Mouse (Mus musculus): ENCODE data around the gene Acvr1b. TPM values are rescaled to one million over a fixed set of nuclear protein-coding genes. Genes with fewer than 3 reads are reported as not detected.
A peak's percentile ranks its signal among the peaks of the same experiment; 100 is the strongest.

Gene Acvr1b
- 100 to 1,000 TPM; 110 to 118 TPM for total RNA-seq (2021)

DNA sequence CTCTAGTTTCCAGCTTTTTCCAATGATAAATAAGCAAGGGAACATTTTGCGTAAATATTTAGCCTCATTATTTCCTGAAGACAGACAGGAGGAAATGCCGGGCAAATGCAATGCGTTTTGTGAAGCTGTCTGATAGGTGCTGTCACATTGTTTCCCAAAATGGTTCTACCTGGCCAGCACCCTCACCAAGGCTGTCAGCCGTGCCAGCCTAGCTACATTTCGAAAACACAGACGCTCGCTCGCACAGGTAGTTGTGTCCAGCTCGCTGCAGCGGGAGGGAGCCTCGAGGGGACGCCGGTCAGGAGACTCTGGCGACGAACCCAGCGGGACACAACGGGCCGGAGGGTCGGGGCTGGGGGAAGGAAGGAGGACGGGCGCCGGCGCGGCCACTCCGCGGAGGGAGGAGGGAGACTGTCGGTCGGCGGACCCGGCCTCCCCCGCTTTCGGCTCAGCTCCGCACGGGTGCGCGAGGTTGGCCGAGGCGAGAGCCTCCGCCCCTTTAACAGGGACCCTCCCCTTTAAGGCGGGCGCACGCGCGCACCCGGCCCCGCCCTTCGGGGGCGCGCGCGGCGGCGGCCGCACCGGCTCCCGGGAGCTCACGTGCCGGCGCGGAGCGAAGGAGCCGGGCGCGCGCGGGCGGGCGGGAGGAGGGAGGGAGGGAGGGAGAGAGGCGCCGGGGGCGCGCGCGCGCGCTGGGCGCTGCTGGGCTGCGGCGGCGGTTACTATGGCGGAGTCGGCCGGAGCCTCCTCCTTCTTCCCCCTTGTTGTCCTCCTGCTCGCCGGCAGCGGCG, at the start of gene Acvr1b:
Acvr1b (plus strand) TSS at position 647 of the 791 bp plus-strand sequence.
- intact Hi-C loops (cut with DNase I), result no loop called here
- DNase-seq (ENCODE audit: low spot score in 2 of 2), result peak; percentile 85 to 93

DNA sequence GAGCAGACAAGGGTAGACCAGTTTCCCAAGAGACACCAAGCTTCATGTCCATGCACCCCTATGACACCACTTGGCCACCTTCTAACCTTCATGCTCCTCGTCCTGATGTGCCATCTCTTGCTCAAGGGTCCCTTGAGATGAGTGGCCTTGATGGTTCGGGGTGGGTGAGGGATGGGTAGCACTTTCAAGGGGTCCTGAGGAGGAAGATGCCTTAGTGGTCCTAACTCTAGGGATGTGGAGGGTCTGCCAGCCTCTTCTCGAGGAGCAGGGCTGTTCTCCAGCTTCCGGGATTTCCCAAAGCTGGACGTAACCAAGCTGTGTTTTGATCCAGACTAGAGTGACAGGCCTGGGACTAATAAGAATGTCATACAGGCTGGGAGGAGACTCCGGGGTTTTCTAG, 48.3 kb upstream of the Acvr1b start:
- DNase-seq (ENCODE audit: low spot score in 2 of 2), result no peak
- intact Hi-C loops (cut with DNase I), result no loop called here

DNA sequence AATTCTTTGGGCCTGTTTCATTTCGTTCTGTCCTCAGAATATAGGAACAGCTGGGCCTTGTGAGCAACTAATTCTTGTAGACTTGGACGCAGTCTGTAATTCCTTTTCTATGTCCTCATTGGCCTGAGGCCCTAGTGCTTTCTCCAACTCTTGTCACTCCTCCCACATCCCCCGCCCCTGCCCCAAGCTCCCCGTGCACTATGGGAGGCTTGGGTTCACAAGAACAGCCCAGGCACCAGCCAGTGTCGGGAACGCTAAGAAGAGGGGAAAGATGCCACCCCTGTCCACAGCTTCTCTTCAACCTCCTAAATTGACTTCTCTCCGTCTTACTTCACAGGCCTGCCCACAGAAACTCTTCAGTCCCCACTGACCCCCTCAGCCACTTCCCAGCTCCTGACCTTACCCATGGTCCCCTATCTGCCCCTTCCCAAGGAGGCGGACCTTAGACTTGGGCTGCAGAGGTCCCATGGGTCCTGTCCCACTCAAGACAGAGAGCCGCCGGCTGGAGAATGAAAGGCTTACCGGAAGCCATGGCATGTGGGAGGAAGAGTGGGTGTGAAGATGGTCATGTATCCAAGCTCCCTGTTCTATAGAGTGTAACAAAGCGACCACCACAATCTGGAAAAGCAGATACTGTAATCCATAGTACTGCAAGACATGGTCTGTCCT, 46.9 kb upstream of the Acvr1b start:
- intact Hi-C loops (cut with DNase I), result no loop called here
- DNase-seq (ENCODE audit: low spot score in 2 of 2), result no peak

DNA sequence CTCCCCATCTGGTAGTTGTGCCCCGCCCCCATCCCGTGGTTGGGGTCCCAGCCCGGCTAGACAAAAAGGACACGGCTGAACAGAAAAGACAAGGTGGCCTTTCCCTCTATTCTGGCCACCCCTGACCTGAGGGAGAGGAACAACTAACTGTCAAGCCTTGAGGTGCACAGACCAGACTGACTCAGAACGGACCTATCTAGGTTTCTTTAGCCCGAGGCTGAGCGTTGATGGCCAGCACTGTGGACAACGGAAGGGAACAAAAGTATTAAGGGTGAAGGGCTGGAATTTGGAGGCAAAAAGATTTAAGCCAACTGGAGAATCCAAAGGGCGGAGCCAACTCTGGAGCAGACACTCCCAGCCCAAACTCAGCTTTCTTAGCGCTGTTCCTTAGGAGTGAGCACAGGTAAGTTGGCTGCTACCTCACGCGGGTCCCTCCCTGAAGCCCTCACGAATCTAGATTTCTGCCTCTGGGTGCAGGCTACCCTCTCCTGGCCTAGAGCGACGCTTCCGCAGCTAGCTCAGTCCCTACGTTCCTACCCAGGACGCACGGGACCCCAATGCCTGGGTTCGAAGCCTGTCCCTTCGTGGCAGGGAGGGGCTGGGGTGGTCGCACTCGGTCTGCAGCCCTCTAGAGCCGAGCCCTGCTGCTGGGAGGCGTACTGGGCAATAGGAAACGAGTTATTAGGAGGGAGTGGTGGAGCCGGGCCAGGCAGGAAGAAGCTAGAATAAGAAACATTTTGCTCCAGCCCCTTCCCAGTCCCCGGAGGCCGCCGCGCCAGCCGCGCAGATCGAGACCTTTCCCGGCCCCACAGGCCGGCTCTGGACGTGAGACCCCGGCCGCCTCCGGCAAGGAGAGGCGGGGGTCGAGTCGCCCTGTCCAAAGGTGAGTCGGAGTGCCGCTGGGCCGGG, 45.4 kb upstream of the Acvr1b start, which contains the start of gene Acvrl1:
Acvrl1 (plus strand) TSS at position 342 of the 909 bp plus-strand sequence.
- intact Hi-C loops (cut with DNase I), result no loop called here

DNA sequence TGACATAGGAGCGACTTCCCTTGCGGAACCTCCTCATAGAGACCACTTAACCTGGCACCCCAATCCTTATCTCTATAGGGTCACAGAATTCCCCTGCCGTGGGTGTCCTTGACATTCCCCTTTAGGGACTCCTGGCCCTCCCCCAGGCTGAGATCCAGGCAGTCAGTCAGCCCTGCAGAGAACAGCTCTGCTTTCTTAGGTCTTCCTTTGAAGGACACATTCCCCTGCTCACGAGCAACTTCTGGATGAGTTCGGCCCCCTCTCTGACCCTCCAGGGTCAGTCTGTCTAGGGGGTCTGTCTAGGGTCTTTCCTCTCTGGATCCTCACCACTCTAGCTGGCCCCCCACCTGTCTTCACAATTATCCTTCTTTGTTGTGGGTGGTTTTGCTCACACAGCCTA, 44.5 kb upstream of the Acvr1b start:
- DNase-seq (ENCODE audit: low spot score in 2 of 2), result no peak
- intact Hi-C loops (cut with DNase I), result no loop called here

More for the DNA sequence above, 45.4 kb upstream of the Acvr1b start, which contains the start of gene Acvrl1:
- DNase-seq (ENCODE audit: low spot score in 2 of 2), result no peak

DNA sequence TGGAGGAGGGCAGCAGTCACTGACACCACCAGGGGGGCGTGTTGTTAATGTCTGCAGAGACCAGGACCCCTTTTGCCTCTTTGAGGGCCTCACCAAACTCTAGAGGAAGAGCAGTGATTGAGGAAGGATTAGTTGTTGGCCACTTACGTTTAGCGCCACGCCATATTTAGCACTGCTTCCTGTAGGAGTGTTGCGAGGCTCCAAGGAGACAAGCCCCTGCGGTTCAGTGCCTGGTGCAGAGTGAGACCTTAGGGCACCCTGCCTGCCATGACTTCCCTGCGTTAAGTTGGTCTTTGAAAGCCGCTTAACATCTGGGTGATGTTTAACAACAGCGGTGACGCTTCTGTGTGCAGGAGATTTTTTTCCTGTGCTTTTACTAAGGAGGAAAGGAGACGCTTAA, 42.4 kb upstream of the Acvr1b start:
- intact Hi-C loops (cut with DNase I), result no loop called here
- DNase-seq (ENCODE audit: low spot score in 2 of 2), result no peak

DNA sequence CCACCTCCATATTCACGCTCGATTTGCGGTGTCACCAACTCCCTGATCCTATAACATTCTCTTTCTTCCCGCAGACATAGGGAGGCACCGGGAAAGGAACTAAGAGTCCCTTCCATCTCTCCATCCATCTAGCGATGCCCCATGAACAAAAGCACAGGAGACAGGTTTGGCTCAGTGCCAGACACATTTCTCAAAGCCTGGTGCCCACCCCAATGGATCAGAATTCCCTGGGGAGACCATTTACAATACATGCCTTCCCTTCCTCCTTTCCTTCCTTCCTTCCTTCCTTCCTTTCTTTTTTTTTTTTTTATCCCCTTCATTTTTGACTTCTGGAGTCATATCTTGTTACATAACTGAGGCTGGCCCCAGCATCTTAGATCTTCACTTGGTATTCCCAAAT, 41.8 kb upstream of the Acvr1b start:
- no peak for DNase-seq (ENCODE audit: low spot score in 2 of 2)
- intact Hi-C loops (cut with DNase I), result no loop called here

DNA sequence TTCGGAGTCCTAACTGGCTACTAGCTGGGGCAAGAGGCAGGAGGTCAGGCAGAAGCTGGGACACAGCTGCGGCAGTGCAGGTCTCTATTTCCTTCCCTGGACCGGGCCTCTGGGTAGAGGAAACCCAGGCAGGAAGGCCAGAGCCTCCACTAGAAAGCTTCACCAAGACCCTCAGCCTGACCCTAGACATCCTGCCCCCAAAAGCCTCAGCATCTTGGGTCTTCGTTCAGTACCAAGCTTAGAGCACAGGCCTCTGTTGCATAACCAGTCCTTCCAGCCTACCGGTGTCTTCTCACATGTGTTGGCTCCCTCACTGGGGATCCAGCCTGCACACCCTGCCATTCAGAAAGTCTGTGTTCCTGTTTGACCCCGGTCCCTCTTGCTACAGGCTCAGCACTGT, 41.1 kb upstream of the Acvr1b start:
- no peak for DNase-seq (ENCODE audit: low spot score in 2 of 2)
- intact Hi-C loops (cut with DNase I), result no loop called here

DNA sequence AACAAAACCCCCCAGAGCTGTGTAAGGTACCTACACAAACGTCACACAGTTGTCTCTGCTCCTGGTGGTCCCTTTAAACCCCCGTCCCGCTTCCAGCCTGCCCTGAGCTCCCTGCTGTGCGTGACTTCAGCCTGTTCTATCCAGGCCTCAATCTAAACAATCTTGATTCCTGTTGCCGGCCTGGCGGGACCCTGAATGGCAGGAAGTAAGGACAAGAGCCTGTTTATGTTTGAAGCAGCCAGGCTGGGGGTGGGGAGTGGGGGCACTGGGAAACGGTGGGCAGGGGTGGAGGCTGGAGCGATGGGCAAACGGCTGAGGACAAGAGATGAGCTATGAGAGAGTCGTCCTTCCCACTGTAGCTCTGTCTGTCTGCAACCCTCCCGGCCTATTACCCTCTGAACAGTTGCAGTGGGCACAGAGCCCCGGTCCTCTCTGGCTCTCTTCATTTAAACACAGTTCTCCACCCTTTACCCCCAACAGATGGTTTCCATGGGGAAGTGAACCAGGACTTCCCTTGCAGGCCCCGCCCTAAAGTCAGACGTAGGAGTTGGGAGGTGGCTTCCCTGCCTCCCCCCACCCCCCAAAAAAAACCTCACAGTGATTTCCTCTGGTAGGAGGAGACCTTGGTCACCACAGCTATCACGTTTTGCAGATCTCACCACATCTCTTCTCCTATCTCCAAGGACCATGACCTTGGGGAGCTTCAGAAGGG, 39.7 kb upstream of the Acvr1b start:
- intact Hi-C loops (cut with DNase I), result no loop called here

DNA sequence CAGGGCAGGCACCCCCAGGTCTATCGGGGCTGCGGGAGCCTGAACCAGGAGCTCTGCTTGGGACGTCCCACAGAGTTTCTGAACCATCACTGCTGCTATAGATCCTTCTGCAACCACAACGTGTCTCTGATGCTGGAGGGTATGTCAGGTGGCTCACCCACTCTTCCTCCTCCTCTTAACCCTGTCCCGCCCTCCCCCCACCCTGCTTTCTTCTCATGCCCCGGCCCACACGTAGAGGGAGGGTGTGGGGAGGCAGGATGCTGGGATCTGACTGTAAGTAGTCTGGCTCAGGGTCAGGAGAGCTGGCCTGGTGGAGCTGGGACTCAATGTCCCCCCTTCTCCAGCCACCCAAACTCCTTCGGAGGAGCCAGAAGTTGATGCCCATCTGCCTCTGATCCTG, 38.5 kb upstream of the Acvr1b start:
- intact Hi-C loops (cut with DNase I), result no loop called here
- no peak for DNase-seq (ENCODE audit: low spot score in 2 of 2)

More for the DNA sequence above, 39.7 kb upstream of the Acvr1b start:
- no peak for DNase-seq (ENCODE audit: low spot score in 2 of 2)

DNA sequence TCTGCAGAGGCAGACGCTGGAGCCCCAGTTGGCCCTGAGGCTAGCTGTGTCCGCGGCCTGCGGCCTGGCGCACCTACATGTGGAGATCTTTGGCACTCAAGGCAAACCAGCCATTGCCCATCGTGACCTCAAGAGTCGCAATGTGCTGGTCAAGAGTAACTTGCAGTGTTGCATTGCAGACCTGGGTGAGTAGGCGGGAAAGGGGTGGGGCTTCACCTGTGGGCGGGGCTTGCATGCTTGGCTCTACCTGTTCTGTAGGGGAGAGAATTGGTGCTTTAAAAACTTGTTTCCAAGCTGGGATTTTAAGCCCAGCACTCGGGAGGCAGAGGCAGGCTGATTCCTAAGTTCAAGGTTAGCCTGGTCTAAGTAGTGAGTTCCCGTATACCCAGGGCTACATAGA, 36.4 kb upstream of the Acvr1b start:
- intact Hi-C loops (cut with DNase I), result no loop called here
- no peak for DNase-seq (ENCODE audit: low spot score in 2 of 2)

DNA sequence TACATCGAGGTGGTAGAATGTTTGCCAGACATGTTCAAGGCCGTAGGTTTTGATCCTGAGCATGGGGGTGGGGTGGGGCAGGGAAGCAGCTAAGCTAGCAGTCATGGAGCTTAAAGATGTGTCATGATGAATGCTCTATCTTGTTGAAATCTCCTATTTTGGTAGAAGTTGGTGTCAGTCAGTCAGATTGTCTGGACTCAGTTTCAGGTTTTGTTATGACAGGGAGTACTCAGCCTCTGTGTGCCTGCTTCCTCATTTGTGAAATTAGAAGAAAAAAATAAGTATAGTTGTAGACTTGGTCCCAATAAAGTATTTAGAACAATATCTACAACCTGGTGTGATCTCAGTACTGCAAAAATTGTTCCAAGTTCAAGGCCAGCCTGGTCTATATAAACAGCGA, 35.2 kb upstream of the Acvr1b start:
- intact Hi-C loops (cut with DNase I), result no loop called here
- DNase-seq (ENCODE audit: low spot score in 2 of 2), result no peak

DNA sequence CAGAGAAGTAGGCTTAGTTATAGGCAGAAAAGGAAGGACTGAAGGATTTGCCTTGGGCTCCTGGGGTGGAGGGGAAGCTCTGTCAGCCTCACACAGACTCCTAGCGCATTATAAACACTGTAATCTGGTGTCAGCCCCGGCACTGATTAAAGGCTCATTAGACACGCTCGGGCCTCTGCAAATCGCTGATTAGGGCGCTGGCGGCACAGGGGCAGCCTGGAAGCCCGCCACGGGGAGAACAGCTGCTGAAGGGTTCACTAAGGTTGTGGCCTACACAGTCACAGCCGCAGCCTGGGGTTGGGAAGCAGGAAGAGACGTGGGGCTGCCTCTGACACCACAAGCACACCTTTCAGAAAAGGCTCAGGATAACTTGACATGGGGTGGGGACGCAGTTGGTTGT, 34.0 kb upstream of the Acvr1b start:
- DNase-seq (ENCODE audit: low spot score in 2 of 2), result no peak

DNA sequence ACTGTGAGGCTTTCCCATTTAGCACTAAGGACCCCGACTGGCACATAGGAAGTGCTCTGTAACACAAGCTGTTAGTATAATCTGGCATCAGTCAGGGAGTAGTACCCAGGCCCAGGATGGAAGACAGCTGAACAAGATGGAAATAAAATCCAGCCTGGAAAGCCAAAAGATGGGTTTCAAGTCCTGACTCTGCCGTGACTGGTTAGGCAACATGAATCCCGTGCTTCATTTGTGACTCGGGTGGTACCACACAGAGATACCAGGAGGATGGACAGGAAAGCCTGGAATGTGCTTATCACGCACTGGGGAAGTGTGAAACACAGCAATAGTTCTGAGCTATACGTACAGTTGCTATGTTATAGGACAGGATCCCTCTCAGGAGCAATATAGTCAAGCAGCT, 33.3 kb upstream of the Acvr1b start:
- no peak for DNase-seq (ENCODE audit: low spot score in 2 of 2)
- intact Hi-C loops (cut with DNase I), result no loop called here

More for the DNA sequence above, 34.0 kb upstream of the Acvr1b start:
- intact Hi-C loops (cut with DNase I), result no loop called here

DNA sequence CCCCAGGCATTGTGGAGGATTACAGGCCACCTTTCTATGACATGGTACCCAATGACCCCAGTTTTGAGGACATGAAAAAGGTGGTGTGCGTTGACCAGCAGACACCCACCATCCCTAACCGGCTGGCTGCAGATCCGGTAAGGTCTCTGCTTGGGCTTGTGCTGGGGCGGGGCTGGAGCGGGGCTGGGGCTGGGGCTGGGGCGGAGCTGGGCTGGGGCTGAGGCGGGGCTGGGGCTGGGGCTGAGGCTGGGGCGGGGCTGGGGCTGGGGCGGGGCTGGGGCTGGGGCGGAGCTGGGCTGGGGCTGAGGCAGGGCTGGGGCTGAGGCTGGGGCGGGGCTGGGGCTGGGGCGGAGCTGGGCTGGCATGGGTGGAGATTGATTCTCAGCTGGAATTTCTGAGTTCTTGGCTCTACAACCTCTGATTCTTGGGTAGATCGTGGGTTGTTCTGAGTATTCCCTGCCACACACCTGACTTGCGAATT, 32.8 kb upstream of the Acvr1b start:
- intact Hi-C loops (cut with DNase I), result no loop called here
- DNase-seq (ENCODE audit: low spot score in 2 of 2), result no peak

DNA sequence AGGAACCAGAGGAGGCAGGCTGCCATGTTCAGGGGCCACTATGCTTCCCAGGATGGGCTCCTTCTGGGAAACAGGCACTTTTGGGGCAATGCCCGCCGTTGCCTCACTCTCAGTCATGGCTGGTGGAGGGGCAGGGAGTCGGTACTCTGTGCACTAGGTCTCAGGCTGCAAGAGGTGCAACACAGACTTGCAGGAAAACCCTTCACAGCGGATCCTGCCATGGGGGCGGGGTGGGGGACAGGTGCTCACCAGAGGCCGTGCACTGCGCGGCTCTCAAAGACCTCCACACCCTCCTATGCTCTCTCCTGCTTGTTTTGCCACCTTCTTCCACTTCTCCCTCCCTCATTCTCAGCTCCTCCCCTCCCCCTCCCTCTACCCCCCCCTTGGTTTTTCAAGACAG, 31.2 kb upstream of the Acvr1b start:
- DNase-seq (ENCODE audit: low spot score in 2 of 2), result no peak
- intact Hi-C loops (cut with DNase I), result no loop called here

DNA sequence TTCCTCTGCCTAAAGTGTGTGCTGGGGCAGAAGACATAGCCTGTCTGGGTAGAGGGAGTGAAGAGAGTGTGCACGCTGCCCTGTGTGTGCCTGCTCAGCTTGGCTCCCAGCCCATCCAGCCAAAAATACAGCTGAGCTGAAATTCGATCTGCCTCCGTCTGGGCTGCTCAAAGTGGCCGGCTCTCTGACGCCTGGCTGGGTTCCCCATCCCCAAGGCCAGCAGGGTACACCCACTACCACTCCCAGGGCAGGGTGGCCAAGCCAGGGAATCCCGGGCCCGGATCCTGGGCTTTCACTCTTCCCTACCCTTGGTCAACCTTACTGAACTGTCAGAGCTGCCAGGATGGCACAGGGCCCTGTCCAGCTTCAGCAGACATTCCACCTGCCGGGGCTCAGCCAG, 30.4 kb upstream of the Acvr1b start:
- intact Hi-C loops (cut with DNase I), result no loop called here
- peak in 1 of 2 experiments; percentile 43 for DNase-seq (ENCODE audit: low spot score in 2 of 2)

DNA sequence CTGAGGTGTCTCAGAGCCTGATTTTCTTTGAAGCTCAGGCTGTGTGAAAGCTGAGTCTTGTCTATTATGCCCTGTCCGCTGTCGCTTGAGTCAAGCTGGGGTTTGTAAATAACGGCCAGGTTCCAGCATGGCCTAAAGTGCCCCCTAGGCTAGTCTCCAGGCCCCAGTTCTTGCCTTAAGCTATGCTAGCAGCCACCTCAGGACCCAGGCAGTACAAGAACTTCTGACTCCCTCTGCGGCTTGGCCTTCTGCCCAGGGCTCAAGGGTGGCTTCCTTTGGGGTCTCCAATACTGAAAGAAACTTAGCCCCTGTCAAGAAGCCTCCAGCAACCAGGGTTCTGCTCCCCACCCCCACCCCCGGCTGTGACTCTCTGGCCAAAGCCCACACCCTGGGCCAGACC, 29.7 kb upstream of the Acvr1b start:
- no peak for DNase-seq (ENCODE audit: low spot score in 2 of 2)
- intact Hi-C loops (cut with DNase I), result no loop called here

DNA sequence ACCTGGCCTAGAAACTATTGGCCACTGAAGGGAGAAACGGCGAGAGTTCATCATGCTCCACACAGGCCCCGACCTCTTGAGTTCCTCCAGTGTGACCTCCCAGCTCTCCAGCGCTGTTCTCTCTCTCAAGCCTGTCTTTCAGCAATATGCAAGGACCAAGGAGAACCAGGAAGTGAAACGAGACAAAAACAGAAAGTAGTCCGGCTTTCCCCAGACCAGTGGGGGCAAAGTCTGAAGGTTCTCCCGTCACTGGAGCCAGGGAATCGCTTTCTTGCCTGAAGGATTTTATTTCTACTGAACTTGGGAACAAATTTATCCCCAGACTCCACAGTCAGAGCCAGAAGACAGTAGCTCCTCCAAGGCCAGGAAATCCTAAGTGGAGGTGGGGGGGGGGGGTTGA, 29.1 kb upstream of the Acvr1b start:
- intact Hi-C loops (cut with DNase I), result no loop called here
- DNase-seq (ENCODE audit: low spot score in 2 of 2), result no peak
